Mouse (Mus musculus) cerebellum, postnatal 4 days (tissue): ENCODE data around the gene Idh3g.
"Not testable (repeated sequence)": the region's sequence is repeated elsewhere in the genome, so short reads cannot be mapped to it uniquely, and the experiment has no call there.

ENCODE experiments used
- DNase-seq, 2 experiments: peaks; one replicate each; pipeline ENCODE4 v3.0.0; 2022; ENCODE audit warnings: low spot score in 2 of 2, mixed read lengths in 1 of 2

Gene Idh3g

GRCm38 (mm10) chrX:73756334-73757140 is 30.2 kb downstream of the Idh3g start, which contains the start of gene Plxnb3:
Plxnb3 (plus strand) TSS chrX:73757090.
- DNase-seq, result no peak

GRCm38 (mm10) chrX:73748977-73749376 is 37.7 kb downstream of the Idh3g start:
- no peak for DNase-seq

- no peak for DNase-seq
Observed at GRCm38 (mm10) chrX:73744774-73745481, 41.8 kb downstream of the Idh3g start.

GRCm38 (mm10) chrX:73739841-73740240 is 46.9 kb downstream of the Idh3g start:
- not testable (repeated sequence) for DNase-seq

GRCm38 (mm10) chrX:73739151-73739550 is 47.5 kb downstream of the Idh3g start:
- no peak for DNase-seq

GRCm38 (mm10) chrX:73738155-73738554 is 48.5 kb downstream of the Idh3g start:
- no peak for DNase-seq

GRCm38 (mm10) chrX:73730908-73731307 is 55.8 kb downstream of the Idh3g start:
- DNase-seq, result no peak
